Mouse (Mus musculus): ENCODE measurements around the gene Smarca1. TPM values are rescaled to one million over a fixed set of nuclear protein-coding genes. Genes with fewer than 3 reads are reported as not detected.
A peak's percentile ranks its signal among the peaks of the same experiment; 100 is the strongest.

Gene Smarca1
- polyA plus RNA-seq, 1 experiment from 2014 or later: 28.1 TPM

GRCm38 (mm10) chrX:47891907-47892430 lies 805 bp downstream of the Smarca1 start:
- Histone ChIP-seq H3K4me1 (replicated peaks) (no peaks in the 10 kb centered on the region), H3K4me3 (peak overlapping the region; percentile 75), H3K9me3 (replicated peaks) (no peaks in the 10 kb centered on the region), H3K27me3 (replicated peaks) (no peaks in the 10 kb centered on the region), H3K27ac (ENCODE audit: poor library complexity, severe bottlenecking) (peak overlapping the region; percentile 55), H3K9ac (peak overlapping the region; percentile 71), H3K4me2 (peak overlapping the region; percentile 61), H3K36me3 (no peaks in the 10 kb centered on the region)
- WGBS: 13% methylated on average over 29 of the region's 36 CpGs
- peak; percentile 57 for ATAC-seq (ENCODE audit: insufficient number of reproducible peaks, low FRiP score)

GRCm38 (mm10) chrX:47891243-47891906 lies 1.4 kb downstream of the Smarca1 start:
- Histone ChIP-seq H3K27ac (ENCODE audit: poor library complexity, severe bottlenecking) (peak overlapping the region; percentile 55; the same call in 1 of the 2 replicates), H3K4me3 (peak overlapping the region; percentile 75), H3K4me1 (replicated peaks) (no peaks in the 10 kb centered on the region), H3K9me3 (replicated peaks) (no peaks in the 10 kb centered on the region), H3K4me2 (peak overlapping the region; percentile 61), H3K9ac (peak overlapping the region; percentile 71), H3K27me3 (replicated peaks) (no peaks in the 10 kb centered on the region), H3K36me3 (no peaks in the 10 kb centered on the region)
- peak; percentile 29; the same call in 1 of the 2 replicates for ATAC-seq (ENCODE audit: insufficient number of reproducible peaks, low FRiP score)
- WGBS: 13% methylated on average over 12 of the region's 12 CpGs

GRCm38 (mm10) chrX:47887401-47887800 lies 5.4 kb downstream of the Smarca1 start:
- Histone ChIP-seq H3K36me3 (0 out of 2 replicates have a peak, but pooled peaks cover 3% of the 10 kb centered on the region), H3K4me3 (no peak overlapping the region), H3K4me2 (no peak overlapping the region), H3K9ac (no peak overlapping the region), H3K27ac (ENCODE audit: poor library complexity, severe bottlenecking) (no peak overlapping the region), H3K9me3 (replicated peaks) (no peaks in the 10 kb centered on the region), H3K4me1 (replicated peaks) (no peaks in the 10 kb centered on the region), H3K27me3 (replicated peaks) (no peaks in the 10 kb centered on the region)
- WGBS: 57% methylated on average over 2 of the region's 2 CpGs
- ATAC-seq (ENCODE audit: insufficient number of reproducible peaks, low FRiP score): no peak

- Histone ChIP-seq H3K4me2 (no peak overlapping the region), H3K27me3 (replicated peaks) (no peaks in the 10 kb centered on the region), H3K27ac (ENCODE audit: poor library complexity, severe bottlenecking) (no peak overlapping the region), H3K4me1 (replicated peaks) (no peaks in the 10 kb centered on the region), H3K36me3 (0 out of 2 replicates have a peak, but pooled peaks cover 3% of the 10 kb centered on the region), H3K4me3 (no peak overlapping the region), H3K9ac (no peak overlapping the region), H3K9me3 (replicated peaks) (no peaks in the 10 kb centered on the region)
- no peak for ATAC-seq (ENCODE audit: insufficient number of reproducible peaks, low FRiP score)
- WGBS: 78% methylated on average over 6 of the region's 6 CpGs
Measured at GRCm38 (mm10) chrX:47882813-47883212, 10.0 kb downstream of the Smarca1 start.

- H3K27ac ChIP-seq (ENCODE audit: poor library complexity, severe bottlenecking): no peak overlapping the region
- no peaks in the 10 kb centered on the region for H3K4me1 ChIP-seq (replicated peaks)
- no peak overlapping the region for H3K9ac ChIP-seq
- no peaks in the 10 kb centered on the region for H3K9me3 ChIP-seq (replicated peaks)
- WGBS: 26% methylated on average over 2 of the region's 2 CpGs
- no peak overlapping the region for H3K4me3 ChIP-seq
- H3K27me3 ChIP-seq (replicated peaks): no peaks in the 10 kb centered on the region
- ATAC-seq (ENCODE audit: insufficient number of reproducible peaks, low FRiP score): no peak
- no peak overlapping the region for H3K4me2 ChIP-seq
- H3K36me3 ChIP-seq: 0 out of 2 replicates have a peak, but pooled peaks cover 3% of the 10 kb centered on the region
Measured at GRCm38 (mm10) chrX:47880052-47880451, 12.7 kb downstream of the Smarca1 start.

- Histone ChIP-seq H3K4me1 (replicated peaks) (no peaks in the 10 kb centered on the region), H3K27me3 (replicated peaks) (no peaks in the 10 kb centered on the region), H3K9me3 (replicated peaks) (no peaks in the 10 kb centered on the region), H3K36me3 (peaks cover 12% of the 10 kb centered on the region), H3K4me2 (no peak overlapping the region), H3K27ac (ENCODE audit: poor library complexity, severe bottlenecking) (no peak overlapping the region), H3K9ac (no peak overlapping the region), H3K4me3 (no peak overlapping the region)
- WGBS: 62% methylated on average over 1 of the region's 1 CpGs
- no peak for ATAC-seq (ENCODE audit: insufficient number of reproducible peaks, low FRiP score)
Measured at GRCm38 (mm10) chrX:47858544-47858943, 34.2 kb downstream of the Smarca1 start.

GRCm38 (mm10) chrX:47835835-47836195 lies 57.0 kb downstream of the Smarca1 start:
- WGBS: 55% methylated on average over 1 of the region's 1 CpGs
- H3K4me3 ChIP-seq: no peak overlapping the region

GRCm38 (mm10) chrX:47835098-47835834 lies 57.5 kb downstream of the Smarca1 start:
- no peak overlapping the region for H3K27ac ChIP-seq (ENCODE audit: poor library complexity, severe bottlenecking)
- no peak for ATAC-seq (ENCODE audit: insufficient number of reproducible peaks, low FRiP score)

More at GRCm38 (mm10) chrX:47835835-47836195, 57.0 kb downstream of the Smarca1 start:
- no peak overlapping the region for H3K27ac ChIP-seq (ENCODE audit: poor library complexity, severe bottlenecking)
- H3K9me3 ChIP-seq (replicated peaks): no peaks in the 10 kb centered on the region
- H3K9ac ChIP-seq: no peak overlapping the region
- no peaks in the 10 kb centered on the region for H3K27me3 ChIP-seq (replicated peaks)
- no peaks in the 10 kb centered on the region for H3K36me3 ChIP-seq
- H3K4me2 ChIP-seq: no peak overlapping the region
- H3K4me1 ChIP-seq (replicated peaks): no peaks in the 10 kb centered on the region
- no peak for ATAC-seq (ENCODE audit: insufficient number of reproducible peaks, low FRiP score)

GRCm38 (mm10) chrX:47833431-47833830 lies 59.3 kb downstream of the Smarca1 start:
- H3K27ac ChIP-seq (ENCODE audit: poor library complexity, severe bottlenecking): no peak overlapping the region
- H3K4me2 ChIP-seq: no peak overlapping the region
- no peak for ATAC-seq (ENCODE audit: insufficient number of reproducible peaks, low FRiP score)
- no peaks in the 10 kb centered on the region for H3K27me3 ChIP-seq (replicated peaks)
- no peak overlapping the region for H3K9ac ChIP-seq
- 62% methylated on average over 2 of the region's 2 CpGs for WGBS
- H3K4me3 ChIP-seq: no peak overlapping the region
- no peaks in the 10 kb centered on the region for H3K36me3 ChIP-seq
- no peaks in the 10 kb centered on the region for H3K4me1 ChIP-seq (replicated peaks)
- no peaks in the 10 kb centered on the region for H3K9me3 ChIP-seq (replicated peaks)

More at GRCm38 (mm10) chrX:47835098-47835834, 57.5 kb downstream of the Smarca1 start:
- Histone ChIP-seq H3K9me3 (replicated peaks) (no peaks in the 10 kb centered on the region), H3K4me3 (no peak overlapping the region), H3K27me3 (replicated peaks) (no peaks in the 10 kb centered on the region), H3K9ac (no peak overlapping the region), H3K4me2 (no peak overlapping the region), H3K36me3 (no peaks in the 10 kb centered on the region), H3K4me1 (replicated peaks) (no peaks in the 10 kb centered on the region)
- 37% methylated on average over 6 of the region's 6 CpGs for WGBS

GRCm38 (mm10) chrX:47820566-47820965 lies 72.2 kb downstream of the Smarca1 start:
- Histone ChIP-seq H3K9me3 (replicated peaks) (no peaks in the 10 kb centered on the region), H3K4me1 (replicated peaks) (no peaks in the 10 kb centered on the region), H3K4me2 (no peak overlapping the region), H3K27ac (ENCODE audit: poor library complexity, severe bottlenecking) (no peak overlapping the region), H3K4me3 (no peak overlapping the region), H3K27me3 (replicated peaks) (no peaks in the 10 kb centered on the region), H3K9ac (no peak overlapping the region), H3K36me3 (no peaks in the 10 kb centered on the region)
- ATAC-seq (ENCODE audit: insufficient number of reproducible peaks, low FRiP score): no peak
- 62% methylated on average over 2 of the region's 2 CpGs for WGBS

GRCm38 (mm10) chrX:47808717-47809116 lies 84.1 kb downstream of the Smarca1 start:
- Histone ChIP-seq H3K4me1 (replicated peaks) (no peaks in the 10 kb centered on the region), H3K4me2 (no peak overlapping the region), H3K9me3 (replicated peaks) (no peaks in the 10 kb centered on the region), H3K9ac (no peak overlapping the region), H3K27ac (ENCODE audit: poor library complexity, severe bottlenecking) (no peak overlapping the region), H3K36me3 (0 out of 2 replicates have a peak, but pooled peaks cover 4% of the 10 kb centered on the region), H3K27me3 (replicated peaks) (no peaks in the 10 kb centered on the region), H3K4me3 (no peak overlapping the region)
- ATAC-seq (ENCODE audit: insufficient number of reproducible peaks, low FRiP score): no peak
- 81% methylated on average over 2 of the region's 2 CpGs for WGBS
